Mouse (Mus musculus) fat pad, adult 2 months (tissue): ENCODE data around the gene Jade3.

Experiments used
- DNase-seq: peaks from one replicate; pipeline ENCODE4 v3.0.0-alpha.2; 2011; ENCODE audit warnings: low read depth, low spot score; ENCODE audit errors: extremely low read depth

Gene Jade3

GRCm38 (mm10) chrX:20547609-20548008 lies 122.1 kb downstream of the Jade3 start:
- no peak for DNase-seq

DNA sequence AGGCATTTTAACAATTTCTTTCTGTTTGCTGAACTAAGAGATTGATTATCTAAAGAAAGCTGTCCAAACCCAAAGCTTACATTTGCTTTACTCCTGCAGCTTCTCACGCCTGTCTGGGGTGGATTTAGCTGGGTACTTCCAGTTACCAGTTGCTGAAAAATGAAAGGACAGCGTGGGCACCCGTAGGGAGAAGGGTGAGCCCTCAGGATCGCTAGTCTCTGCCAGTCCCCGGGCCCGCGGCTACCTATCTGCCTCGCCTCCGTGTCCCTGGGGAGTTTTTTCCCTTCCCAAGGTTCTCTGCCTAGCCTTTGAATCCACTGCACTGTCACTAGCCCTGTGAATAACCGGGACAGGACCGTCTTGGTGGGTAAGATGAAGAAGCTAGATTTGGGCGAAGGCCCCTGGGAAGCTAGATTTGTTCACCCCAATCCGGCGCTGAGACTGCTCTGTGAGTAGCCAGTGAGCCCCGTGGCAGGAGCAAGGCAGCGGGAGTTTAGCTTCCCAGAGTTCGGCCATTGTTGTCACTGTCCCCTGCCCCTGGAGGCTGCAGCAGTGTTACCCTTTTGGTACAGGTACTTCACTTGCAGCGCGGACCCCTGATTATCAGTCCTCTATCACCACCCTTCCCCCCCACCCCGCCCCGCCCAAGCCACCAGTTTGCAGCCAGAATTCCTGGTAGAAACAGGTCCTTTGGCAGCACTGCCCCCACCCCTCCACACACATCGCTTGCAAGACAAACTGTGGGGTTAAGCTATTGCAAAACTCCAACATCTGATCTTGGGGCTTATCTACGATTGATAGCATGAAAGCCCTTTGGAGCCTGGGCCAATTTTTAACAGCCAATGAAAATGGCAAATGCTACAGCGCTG lies 122.8 kb downstream of the Jade3 start:
- no peak for DNase-seq

DNA sequence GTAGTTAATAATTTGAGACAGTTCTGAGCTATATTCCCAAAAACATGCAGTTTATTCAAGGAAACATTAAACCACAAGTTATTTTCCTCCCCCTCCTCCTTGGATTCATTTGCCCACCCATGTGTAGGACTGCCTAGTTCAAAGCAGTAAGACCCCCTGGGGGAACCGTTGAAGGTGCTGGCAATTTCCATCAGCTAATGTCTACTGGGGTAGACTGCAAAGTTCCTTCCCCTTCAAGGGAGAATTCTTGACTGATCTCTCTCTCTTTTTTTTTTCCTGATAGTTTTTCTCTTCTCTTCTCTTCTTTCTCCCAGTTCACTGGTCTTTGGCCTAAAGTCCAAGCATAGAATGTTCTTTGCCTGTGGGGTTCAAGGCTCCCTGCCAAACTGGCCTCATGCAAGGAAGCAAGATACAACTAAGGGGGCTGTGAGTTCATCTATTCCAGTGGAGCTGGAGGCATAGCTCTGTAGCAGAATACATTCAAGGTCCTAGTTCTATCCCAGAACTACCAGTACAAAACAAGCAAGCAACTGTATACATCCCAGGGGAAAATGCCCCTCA lies 123.5 kb downstream of the Jade3 start:
- no peak for DNase-seq

- DNase-seq, result no peak
Measured at GRCm38 (mm10) chrX:20549532-20549931, 124.0 kb downstream of the Jade3 start, which contains the start of gene Rgn. TSS of gene Rgn (plus strand) at chrX:20549787.

- no peak for DNase-seq
Measured at GRCm38 (mm10) chrX:20552199-20552598, 126.7 kb downstream of the Jade3 start.

GRCm38 (mm10) chrX:20561846-20562245 lies 136.4 kb downstream of the Jade3 start:
- no peak for DNase-seq

DNA sequence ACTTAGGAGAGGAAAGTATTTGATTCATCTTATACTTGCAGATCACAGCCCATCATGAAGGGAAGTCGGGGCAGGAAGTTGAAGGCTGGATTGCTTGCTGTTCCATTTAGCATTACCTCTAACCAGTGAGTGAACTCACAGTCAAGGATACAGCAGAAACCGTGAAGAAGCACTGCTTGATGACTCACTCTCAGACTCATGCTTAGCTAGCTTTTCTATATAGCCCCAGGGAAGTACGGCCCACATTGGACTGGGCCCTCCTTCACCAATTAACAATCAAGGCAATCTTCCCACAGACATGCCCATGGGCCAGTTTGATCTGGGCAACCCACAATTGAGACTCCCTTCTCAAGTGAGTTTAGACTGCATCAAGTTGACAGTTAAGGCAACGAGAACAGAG lies 138.5 kb downstream of the Jade3 start:
- DNase-seq, result no peak
